Mouse (Mus musculus) left cerebral cortex, postnatal 10 days (tissue): ENCODE measurements around the gene Scgb2b18. TPM values are rescaled to one million over a fixed set of nuclear protein-coding genes. Genes with fewer than 3 reads are reported as not detected.
"Not testable (repeated sequence)": the region's sequence is repeated elsewhere in the genome, so short reads cannot be mapped to it uniquely, and the experiment has no call there.

Source experiments
- DNase-seq, 2 experiments: peaks; one replicate each; pipeline ENCODE4 v3.0.0; 2021 to 2022; ENCODE audit warnings: low spot score in 2 of 2, mixed read lengths in 1 of 2; ENCODE audit errors: extremely low spot score in 1 of 2
- intact Hi-C: fragments of 180-260 bp; cut with DNase I; formaldehyde crosslinking; loops from one replicate; pipeline ENCODE4 v1.15.1; 2025
- total RNA-seq, 2 experiments: library from RNA; stranded (reverse); gene quantifications; 2 replicates each; pipeline ENCODE4 v1.2.3; 2021

Gene Scgb2b18
- not detected for total RNA-seq

GRCm38 (mm10) chr7:33173764-33174163 is at the start of gene Scgb2b18:
Gene Scgb2b18, minus strand, starts transcription at chr7:33173864.
- DNase-seq, intact Hi-C loops: not testable (repeated sequence)

- DNase-seq, intact Hi-C loops: not testable (repeated sequence)
Measured at GRCm38 (mm10) chr7:33185268-33185667, 11.6 kb upstream of the Scgb2b18 start, which contains the start of gene Scgb1b18. Gene Scgb1b18, plus strand, starts transcription at chr7:33185568.

Other genes starting within 250 kb of the Scgb2b18 start
- not detected for gene Scgb2b17, start 117.3 kb downstream of the Scgb2b18 start, total RNA-seq
- gene Scgb1b17, start 110.4 kb downstream of the Scgb2b18 start, total RNA-seq = not detected
- not detected for gene Scgb1b18, start 11.7 kb upstream of the Scgb2b18 start, total RNA-seq
- not detected for gene Scgb2b19, start 106.5 kb upstream of the Scgb2b18 start, total RNA-seq
- gene Scgb1b19, start 113.4 kb upstream of the Scgb2b18 start, total RNA-seq = not detected
- not detected for gene Scgb2b20, start 192.5 kb upstream of the Scgb2b18 start, total RNA-seq
- gene Scgb1b20, start 199.4 kb upstream of the Scgb2b18 start, total RNA-seq = not detected